Mouse (Mus musculus): Measurements from ENCODE around the gene Arhgef7.

DNA sequence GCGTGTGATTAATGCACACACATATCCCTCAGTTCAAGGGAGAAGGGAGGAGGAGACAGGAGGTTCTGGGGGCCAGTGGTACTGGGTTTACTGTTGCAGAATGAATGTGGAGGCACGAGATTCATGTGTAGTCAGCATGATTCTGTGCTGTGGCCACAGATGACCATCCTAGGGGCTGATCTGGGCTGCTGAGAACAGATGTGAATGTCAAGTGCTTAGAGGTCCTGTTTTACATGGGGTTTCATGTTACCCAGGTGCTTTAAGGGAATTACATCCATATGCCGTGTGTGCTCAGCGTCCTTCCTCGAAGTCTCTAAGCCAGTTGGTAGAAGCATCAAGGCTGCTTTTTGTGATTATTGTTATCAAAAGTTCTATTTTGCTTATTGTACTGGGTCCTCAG, 61.6 kb downstream of the Arhgef7 start:
- TF ChIP-seq GATA1 (IDR thresholded peaks at IDR 0.05; ENCODE audit: borderline replicate concordance, low read length): no peak
- TF ChIP-seq FLI1 (IDR thresholded peaks at IDR 0.05; ENCODE audit: low read length): no peak
